Mouse (Mus musculus) intestine, postnatal 0 days (tissue): Measurements from ENCODE around the gene Chrd. TPM values are rescaled to one million over a fixed set of nuclear protein-coding genes. Genes with fewer than 3 reads are reported as not detected.

ENCODE experiments used
- ATAC-seq: fragments of 200-750 bp; cut with Nextera tagmentation; 2 replicates; pipeline ENCODE4 v1.8.0; 2017; ENCODE audit warnings: mild to moderate bottlenecking, moderate TSS enrichment, moderate library complexity
- H3K27ac ChIP-seq: fragments of 300-500 bp; sonication (generic); 2 replicates; pipeline ENCODE4 v1.5.1; 2014; ENCODE audit warnings: mild to moderate bottlenecking, low read depth, low read length, moderate library complexity
- H3K27me3 ChIP-seq: fragments of 300-500 bp; sonication (generic); replicated peaks from 2 replicates; pipeline ENCODE4 v1.6.1; 2014; ENCODE audit warnings: low read length, mixed read lengths; ENCODE audit not compliant: control insufficient read depth, insufficient read depth
- H3K36me3 ChIP-seq: fragments of 300-500 bp; sonication (generic); 2 replicates; pipeline ENCODE4 v1.6.1; 2014; ENCODE audit warnings: mild to moderate bottlenecking, moderate library complexity; ENCODE audit not compliant: control insufficient read depth, insufficient read depth
- H3K4me1 ChIP-seq: fragments of 300-500 bp; sonication (generic); replicated peaks from 2 replicates; pipeline ENCODE4 v1.6.1; 2014; ENCODE audit warnings: antibody characterized with exemption, low read length, mixed read lengths; ENCODE audit not compliant: control insufficient read depth, insufficient read depth
- H3K4me2 ChIP-seq: fragments of 300-500 bp; sonication (generic); replicated peaks from 2 replicates; pipeline ENCODE4 v1.6.1; 2014; ENCODE audit warnings: low read depth, mild to moderate bottlenecking, moderate library complexity
- H3K4me3 ChIP-seq: fragments of 300-500 bp; sonication (generic); 2 replicates; pipeline ENCODE4 v1.5.1; 2014; ENCODE audit warnings: low read depth, low read length
- H3K9ac ChIP-seq: fragments of 300-500 bp; sonication (generic); 2 replicates; pipeline ENCODE4 v1.6.1; 2014; ENCODE audit warnings: mild to moderate bottlenecking, low read depth, low read length
- H3K9me3 ChIP-seq: fragments of 300-500 bp; sonication (generic); 2 replicates; pipeline ENCODE4 v1.6.1; 2016; ENCODE audit warnings: mixed run types; ENCODE audit not compliant: control insufficient read depth
- CTCF ChIP-seq: sonication (generic); IDR thresholded peaks from 2 replicates; pipeline ENCODE4 v1.5.1; 2016; ENCODE audit warnings: low read depth, mild to moderate bottlenecking, control low read depth, antibody characterized with exemption, moderate library complexity
- WGBS: fragments of 180-500 bp; shearing (Covaris S2); extraction: QIAGEN DNeasy Blood & Tissue Kit; methylation state at CpG from one replicate; pipeline ENCODE4 v1.1.7; 2014; 5-methylcytosine and 5-hydroxymethylcytosine counted together
- polyA plus RNA-seq: library from polyadenylated mRNA; unstranded; fragments of >200 nt; fragmentation: Nextera tagmentation; extraction: Ambion mirVana; gene quantifications from 2 replicates; pipeline ENCODE4 v1.2.1, GENCODE M21; 2015

Gene Chrd
- polyA plus RNA-seq, 1 experiment from 2014 or later = 2.3 TPM

GRCm38 (mm10) chr16:20765244-20765643, 32.3 kb downstream of the Chrd start:
- 54% methylated on average over 9 of the region's 9 CpGs for WGBS
- Histone ChIP-seq H3K27me3 (no peaks in the 10 kb centered on the region), H3K4me3 (no peak overlapping the region), H3K9ac (no peak overlapping the region), H3K4me1 (no peaks in the 10 kb centered on the region), H3K4me2 (no peak overlapping the region), H3K9me3 (no peaks in the 10 kb centered on the region), H3K36me3 (no peaks in the 10 kb centered on the region), H3K27ac (no peak overlapping the region)
- no peak for ATAC-seq
- peak; percentile 73 for TF ChIP-seq CTCF

GRCm38 (mm10) chr16:20775021-20775420, 42.1 kb downstream of the Chrd start:
- Histone ChIP-seq H3K36me3 (no peaks in the 10 kb centered on the region), H3K4me1 (no peaks in the 10 kb centered on the region), H3K9ac (no peak overlapping the region), H3K27me3 (no peaks in the 10 kb centered on the region), H3K27ac (no peak overlapping the region), H3K4me2 (no peak overlapping the region), H3K9me3 (no peaks in the 10 kb centered on the region; the same call in 1 of the 2 replicates), H3K4me3 (no peak overlapping the region)
- WGBS = 72% methylated on average over 5 of the region's 5 CpGs
- no peak for ATAC-seq
- TF ChIP-seq CTCF = no peak

DNA sequence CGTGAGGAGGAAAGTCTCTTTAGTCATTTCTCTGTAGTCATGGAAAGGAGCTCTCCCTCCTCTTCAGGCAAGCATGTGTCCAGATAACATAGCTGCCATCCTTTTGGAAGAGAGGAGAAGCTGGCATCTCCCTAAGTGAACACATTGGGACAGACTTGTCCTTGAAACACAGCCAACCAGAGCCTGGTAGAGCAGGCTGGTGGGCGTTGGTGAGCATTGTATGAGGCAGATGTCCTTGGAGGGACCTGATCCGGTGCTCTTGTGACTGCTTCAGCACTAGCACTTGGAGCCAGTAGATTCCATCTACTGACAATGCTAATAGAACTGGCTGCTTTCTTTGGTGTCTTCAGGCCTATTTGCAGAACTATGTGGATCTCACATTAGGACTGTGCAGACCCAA, 46.9 kb downstream of the Chrd start:
- no peak for TF ChIP-seq CTCF
- no peak for ATAC-seq
- Histone ChIP-seq H3K9ac (no peak overlapping the region), H3K4me2 (no peak overlapping the region), H3K4me3 (no peak overlapping the region), H3K36me3 (no peaks in the 10 kb centered on the region), H3K9me3 (no peaks in the 10 kb centered on the region), H3K27me3 (no peaks in the 10 kb centered on the region), H3K4me1 (no peaks in the 10 kb centered on the region), H3K27ac (no peak overlapping the region)
- WGBS = 88% methylated on average over 3 of the region's 3 CpGs

DNA sequence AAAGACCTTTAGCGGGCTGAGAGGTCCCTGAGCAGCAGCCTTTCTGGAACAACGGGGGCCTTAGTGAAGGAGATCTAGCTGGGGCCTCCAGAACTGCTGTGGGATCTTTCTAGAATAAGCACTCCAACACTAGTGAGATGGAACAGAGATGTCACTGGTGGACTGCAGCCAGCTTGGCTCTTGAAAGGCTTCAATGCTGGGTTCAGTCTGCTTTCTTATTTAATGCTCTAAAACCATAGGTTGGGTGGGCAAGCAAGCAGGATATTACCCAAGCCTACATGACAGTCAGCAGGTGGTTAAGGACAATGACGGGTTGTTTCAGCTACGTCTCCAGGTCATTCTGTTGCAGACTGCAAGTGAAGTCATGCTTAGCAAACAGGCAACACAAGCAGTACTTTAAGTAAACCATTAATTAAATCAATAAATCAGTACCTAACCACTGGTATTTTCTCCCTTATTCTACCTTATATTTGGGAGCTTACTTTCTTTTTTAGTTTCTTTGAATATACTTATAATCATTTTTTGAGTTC, 48.2 kb downstream of the Chrd start:
- ATAC-seq = no peak
- TF ChIP-seq CTCF = no peak
- no peak overlapping the region for H3K4me2 ChIP-seq
- H3K4me1 ChIP-seq = no peaks in the 10 kb centered on the region
- no peaks in the 10 kb centered on the region for H3K27me3 ChIP-seq
- no peak overlapping the region for H3K9ac ChIP-seq
- no peak overlapping the region for H3K27ac ChIP-seq
- WGBS = 67% methylated on average over 4 of the region's 4 CpGs
- no peaks in the 10 kb centered on the region for H3K36me3 ChIP-seq
- H3K9me3 ChIP-seq = no peaks in the 10 kb centered on the region
- H3K4me3 ChIP-seq = no peak overlapping the region

- Histone ChIP-seq H3K4me2 (no peak overlapping the region), H3K27ac (no peak overlapping the region), H3K36me3 (no peaks in the 10 kb centered on the region), H3K9me3 (no peaks in the 10 kb centered on the region), H3K27me3 (no peaks in the 10 kb centered on the region), H3K9ac (no peak overlapping the region), H3K4me3 (no peak overlapping the region), H3K4me1 (no peaks in the 10 kb centered on the region)
- WGBS = 76% methylated on average over 2 of the region's 2 CpGs
- peak; percentile 30; the same call in 1 of the 2 replicates for ATAC-seq
- no peak for TF ChIP-seq CTCF
These were observed 51.0 kb downstream of the Chrd start for GRCm38 (mm10) chr16:20783891-20784290.

GRCm38 (mm10) chr16:20784754-20785153, 51.8 kb downstream of the Chrd start:
- Histone ChIP-seq H3K4me2 (no peak overlapping the region), H3K27ac (no peak overlapping the region), H3K36me3 (no peaks in the 10 kb centered on the region), H3K4me3 (no peak overlapping the region), H3K9ac (no peak overlapping the region), H3K4me1 (no peaks in the 10 kb centered on the region), H3K9me3 (no peaks in the 10 kb centered on the region), H3K27me3 (no peaks in the 10 kb centered on the region)
- TF ChIP-seq CTCF = no peak
- ATAC-seq = peak; percentile 89

GRCm38 (mm10) chr16:20786556-20786955, 53.6 kb downstream of the Chrd start:
- Histone ChIP-seq H3K27ac (no peak overlapping the region), H3K9ac (no peak overlapping the region), H3K4me1 (no peaks in the 10 kb centered on the region), H3K4me2 (no peak overlapping the region), H3K9me3 (no peaks in the 10 kb centered on the region), H3K27me3 (no peaks in the 10 kb centered on the region), H3K36me3 (no peaks in the 10 kb centered on the region), H3K4me3 (no peak overlapping the region)
- no peak for TF ChIP-seq CTCF
- no peak for ATAC-seq
- 62% methylated on average over 6 of the region's 6 CpGs for WGBS
